Mouse (Mus musculus) erythroblast, embryonic 14.5 days (primary cell): Measurements from ENCODE around the gene Cd180.

Experiments used
- GATA1 ChIP-seq: IDR thresholded peaks from 2 replicates; pipeline ENCODE4 v1.6.1; 2012; ENCODE audit warnings: low read length, inconsistent platforms, mixed read lengths
- TAL1 ChIP-seq: IDR thresholded peaks from 3 replicates; pipeline ENCODE4 v1.6.1; 2012; ENCODE audit warnings: low read length, inconsistent platforms, mixed read lengths

GRCm38 (mm10) chr13:102700176-102700575 is 6.8 kb downstream of the Cd180 start:
- TF ChIP-seq GATA1 (no peak), TAL1 (no peak)
